Mouse (Mus musculus) cortical plate, adult 2 months (tissue): Measurements from ENCODE around the gene Kctd18. TPM values are rescaled to one million over a fixed set of nuclear protein-coding genes. Genes with fewer than 3 reads are reported as not detected.
"Not testable (repeated sequence)": the region's sequence is repeated elsewhere in the genome, so short reads cannot be mapped to it uniquely, and the experiment has no call there.

ENCODE experiments used
- H3K27ac ChIP-seq: fragments of 200-500 bp; 2 replicates; pipeline ENCODE4 v1.5.1; 2012; ENCODE audit warnings: low read length, control low read depth, inconsistent platforms; ENCODE audit not compliant: insufficient read depth
- H3K4me1 ChIP-seq: fragments of 200-500 bp; 2 replicates; pipeline ENCODE4 v1.6.1; 2011; ENCODE audit warnings: low read length; ENCODE audit not compliant: control insufficient read depth, insufficient read depth
- H3K4me3 ChIP-seq: fragments of 200-500 bp; 2 replicates; pipeline ENCODE4 v1.5.1; 2011; ENCODE audit warnings: mild to moderate bottlenecking, low read length, control low read depth; ENCODE audit not compliant: insufficient read depth
- CTCF ChIP-seq: fragments of 200-500 bp; IDR thresholded peaks from 2 replicates; pipeline ENCODE4 v1.5.1; 2011; ENCODE audit warnings: mild to moderate bottlenecking, control low read depth, low read length; ENCODE audit not compliant: insufficient read depth; ENCODE audit errors: extremely low read depth
- POLR2A ChIP-seq: fragments of 200-500 bp; IDR thresholded peaks from 2 replicates; pipeline ENCODE4 v1.6.1; 2011; ENCODE audit warnings: mild to moderate bottlenecking, low read length, control low read depth; ENCODE audit not compliant: insufficient read depth; ENCODE audit errors: extremely low read depth
- polyA plus RNA-seq: library from polyadenylated mRNA; depleted of rRNA; stranded (reverse); fragments of >200 nt; gene quantifications from 2 replicates; pipeline ENCODE4 v1.2.3, GENCODE M21; 2012

Gene Kctd18
- polyA plus RNA-seq, 1 experiment = 21.4 TPM

DNA sequence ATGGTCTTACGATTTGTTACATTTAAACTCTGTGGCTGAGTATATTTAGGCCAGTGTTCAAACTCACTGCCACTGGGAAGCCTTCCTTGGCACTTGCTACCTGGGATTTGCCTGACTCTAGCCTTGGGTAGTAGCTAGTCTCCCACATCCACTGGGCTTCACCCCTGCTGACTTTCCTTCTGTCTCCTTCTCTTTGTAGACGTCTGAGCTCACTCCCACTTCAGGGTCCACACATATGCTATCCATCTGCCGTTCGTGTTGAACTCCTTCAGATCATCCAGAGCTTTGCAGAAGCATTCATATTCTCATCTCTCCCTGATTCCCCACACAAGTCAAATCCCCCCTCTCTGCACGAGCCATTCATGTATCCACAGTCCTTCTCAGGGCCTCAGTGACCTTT, 26.8 kb upstream of the Kctd18 start:
- Histone ChIP-seq H3K4me3 (no peak overlapping the region), H3K4me1 (no peaks in the 10 kb centered on the region), H3K27ac (no peak overlapping the region)
- TF ChIP-seq CTCF = no peak
- TF ChIP-seq POLR2A = no peak

DNA sequence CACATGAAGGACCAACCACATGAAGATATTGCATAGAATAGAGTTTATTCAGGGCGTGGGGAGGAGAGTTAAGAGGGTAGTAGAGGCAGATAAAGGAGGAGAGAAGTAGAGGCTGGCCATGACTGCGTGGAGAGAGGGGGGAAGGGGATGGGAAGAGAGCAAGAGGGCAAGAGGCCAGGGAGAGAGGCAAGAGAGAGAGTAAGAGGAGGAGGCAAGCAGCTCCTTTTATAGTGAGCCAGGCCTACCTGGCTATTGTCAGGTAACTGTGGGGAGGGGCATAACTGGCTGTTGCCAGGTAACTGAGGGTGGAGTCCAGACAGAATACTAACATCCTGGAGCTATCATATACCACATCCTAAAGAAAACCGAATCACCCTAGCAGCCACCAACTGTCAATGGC, 26.3 kb upstream of the Kctd18 start:
- H3K27ac ChIP-seq = no peak overlapping the region
- no peaks in the 10 kb centered on the region for H3K4me1 ChIP-seq
- H3K4me3 ChIP-seq = no peak overlapping the region
- TF ChIP-seq CTCF (no peak), POLR2A (no peak)

DNA sequence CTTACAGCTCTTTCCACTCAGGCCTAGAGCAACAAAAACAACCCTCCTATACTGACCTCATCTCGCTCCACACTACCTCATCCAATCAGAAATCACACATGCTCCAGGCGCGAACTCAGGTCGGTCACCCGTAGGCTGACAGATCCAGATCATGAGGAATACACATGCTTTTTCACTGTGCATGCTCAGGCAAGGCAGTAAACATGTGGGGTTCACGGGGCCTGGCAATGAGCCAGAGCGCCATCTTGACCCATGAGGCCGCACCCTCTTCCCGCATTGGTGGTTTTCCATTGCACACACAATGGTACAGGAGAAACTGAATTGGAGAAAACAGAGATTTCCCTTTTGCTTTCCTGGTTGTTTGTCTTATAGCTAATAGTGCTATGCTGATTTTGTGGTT, 18.6 kb upstream of the Kctd18 start:
- H3K27ac ChIP-seq, H3K4me3 ChIP-seq, H3K4me1 ChIP-seq: not testable (repeated sequence)

DNA sequence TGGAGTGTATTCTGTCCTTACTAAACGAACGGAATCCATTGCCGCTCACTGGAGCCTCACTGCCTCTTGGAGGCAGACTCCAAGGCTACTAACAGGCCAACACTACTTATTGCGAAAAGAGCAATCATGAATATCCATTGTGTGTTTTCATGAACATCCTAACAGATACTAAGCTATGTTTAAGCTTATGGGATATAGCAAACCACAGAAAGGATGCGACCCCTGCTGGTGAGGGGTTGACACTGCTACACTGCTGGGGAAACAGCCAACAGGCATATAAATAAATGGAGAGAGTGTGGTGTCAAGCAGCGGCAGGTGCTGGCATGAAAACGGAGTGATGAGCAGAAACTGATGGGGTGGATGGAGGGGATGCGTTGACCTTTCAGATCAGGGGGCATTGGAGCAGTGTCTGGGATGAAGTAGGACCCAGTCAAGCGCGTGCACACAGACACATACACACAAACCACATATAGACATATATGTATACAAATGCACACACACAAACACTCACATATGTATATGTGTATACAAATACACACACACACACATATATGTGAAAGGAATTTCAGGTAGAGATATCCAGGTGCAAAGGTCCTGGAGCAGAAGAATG, 12.5 kb upstream of the Kctd18 start:
- Histone ChIP-seq H3K4me3 (no peak overlapping the region), H3K4me1 (no peaks in the 10 kb centered on the region), H3K27ac (no peak overlapping the region)
- TF ChIP-seq POLR2A (no peak), CTCF (peak; percentile 66)

DNA sequence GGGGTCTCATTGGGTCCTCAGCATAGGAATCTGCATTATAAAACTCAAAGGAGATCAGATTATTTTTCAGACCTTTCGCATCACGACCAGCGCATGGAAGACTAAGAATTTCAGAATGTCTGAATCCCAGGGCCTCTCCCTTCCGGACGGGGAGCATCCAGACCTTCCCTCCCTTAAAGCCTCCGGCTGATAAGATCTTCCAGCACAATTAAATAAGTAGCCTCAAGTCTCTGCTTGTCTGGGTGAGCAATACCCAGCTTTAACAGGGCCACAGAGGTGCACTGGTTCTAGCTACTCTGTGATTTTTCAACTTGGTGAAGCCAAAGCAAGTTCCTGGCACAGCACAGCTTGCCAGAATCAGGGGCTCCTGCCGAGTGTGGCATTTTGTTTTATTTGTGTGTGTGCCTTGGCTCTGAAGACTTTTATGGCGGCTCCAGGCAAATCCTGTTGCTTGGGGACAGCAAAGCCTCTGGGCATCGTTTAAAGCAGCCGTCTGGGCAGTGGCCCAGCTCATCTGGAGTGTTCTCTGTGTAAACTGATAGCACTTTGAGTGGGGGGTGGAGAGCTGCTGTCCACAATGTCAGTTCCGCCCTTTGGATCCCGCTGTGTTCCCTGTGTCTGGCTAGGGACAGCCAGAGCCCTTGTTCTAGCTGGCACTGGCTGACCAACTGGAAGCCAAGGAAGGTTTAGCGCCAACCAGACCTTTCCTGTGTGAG, 11.6 kb upstream of the Kctd18 start:
- Histone ChIP-seq H3K4me3 (peak overlapping the region; percentile 23), H3K27ac (peak overlapping the region; percentile 49; the same call in 1 of the 2 replicates), H3K4me1 (no peaks in the 10 kb centered on the region)
- TF ChIP-seq CTCF = no peak

DNA sequence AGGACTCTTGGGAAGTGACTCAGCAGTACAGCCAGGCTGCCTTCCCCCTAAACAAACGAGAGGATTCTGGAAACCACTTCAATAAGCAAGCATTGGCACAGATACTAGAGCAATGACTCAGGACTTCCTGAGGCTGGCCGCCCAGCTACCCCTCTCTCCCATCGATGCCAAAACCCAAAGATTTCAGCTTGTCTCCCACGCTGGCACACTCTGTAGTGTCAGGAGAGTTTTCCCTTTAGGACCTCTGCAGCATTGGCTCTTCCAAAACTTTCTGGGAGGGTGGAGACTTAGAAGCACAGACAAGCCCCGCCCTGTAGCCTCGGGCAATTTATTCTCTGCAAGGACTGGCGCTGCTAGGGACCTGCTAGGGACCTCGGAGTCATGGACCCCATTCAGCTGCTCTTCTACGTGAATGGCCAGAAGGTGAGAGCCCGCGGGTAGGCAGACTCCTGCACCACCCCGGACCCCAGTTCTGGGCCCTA, 10.9 kb upstream of the Kctd18 start, which contains the start of gene Aox1:
TSS of gene Aox1 (plus strand) at position 296 of the 482 bp plus-strand sequence.
- TF ChIP-seq POLR2A = 0 out of 2 replicates have a peak, but pooled peaks have one; percentile 17
- TF ChIP-seq CTCF = no peak
- Histone ChIP-seq H3K4me1 (no peaks in the 10 kb centered on the region), H3K27ac (peak within 1 kb of the TSS; percentile 49; the same call in 1 of the 2 replicates), H3K4me3 (peak within 1 kb of the TSS; percentile 23)

DNA sequence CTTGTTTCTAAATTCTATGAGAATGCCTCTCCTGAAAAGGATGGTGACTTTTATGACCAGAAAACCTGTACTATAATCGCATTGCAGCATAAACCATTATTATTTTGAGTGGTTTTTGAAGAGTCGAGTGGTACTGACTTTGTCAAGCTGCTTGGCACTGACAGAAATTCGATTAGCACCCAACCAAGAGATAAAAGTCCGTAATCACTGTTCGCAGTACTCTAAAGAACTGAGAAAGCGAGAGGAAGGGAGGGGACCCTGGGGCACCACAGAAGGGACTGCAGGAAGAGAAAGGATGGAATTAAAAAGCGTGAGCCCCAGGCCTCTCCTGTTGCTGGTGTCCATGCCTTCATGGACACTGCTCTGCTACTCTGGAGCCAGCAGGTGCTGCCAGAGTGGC, 9.0 kb upstream of the Kctd18 start:
- no peak for TF ChIP-seq POLR2A
- TF ChIP-seq CTCF = no peak
- Histone ChIP-seq H3K27ac (no peak overlapping the region), H3K4me1 (no peaks in the 10 kb centered on the region), H3K4me3 (no peak overlapping the region)

DNA sequence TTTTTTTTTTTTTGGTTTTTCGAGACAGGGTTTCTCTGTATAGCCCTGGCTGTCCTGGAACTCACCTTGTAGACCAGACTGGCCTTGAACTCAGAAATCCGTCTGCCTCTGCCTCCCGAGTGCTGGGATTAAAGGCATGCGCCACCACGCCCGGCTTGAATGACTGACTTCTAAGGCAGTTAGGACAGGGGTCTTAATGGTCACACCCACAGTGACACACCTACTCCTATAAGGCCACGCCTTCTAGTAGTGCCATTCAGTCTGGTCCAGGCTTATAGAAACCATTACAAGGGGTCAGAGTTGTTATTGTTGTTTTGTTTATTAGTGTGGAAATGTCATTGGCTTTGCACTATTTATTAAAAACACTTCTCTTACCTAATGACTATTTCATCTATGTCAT, 12.4 kb downstream of the Kctd18 start:
- not testable (repeated sequence) for H3K4me1 ChIP-seq, H3K27ac ChIP-seq, H3K4me3 ChIP-seq

DNA sequence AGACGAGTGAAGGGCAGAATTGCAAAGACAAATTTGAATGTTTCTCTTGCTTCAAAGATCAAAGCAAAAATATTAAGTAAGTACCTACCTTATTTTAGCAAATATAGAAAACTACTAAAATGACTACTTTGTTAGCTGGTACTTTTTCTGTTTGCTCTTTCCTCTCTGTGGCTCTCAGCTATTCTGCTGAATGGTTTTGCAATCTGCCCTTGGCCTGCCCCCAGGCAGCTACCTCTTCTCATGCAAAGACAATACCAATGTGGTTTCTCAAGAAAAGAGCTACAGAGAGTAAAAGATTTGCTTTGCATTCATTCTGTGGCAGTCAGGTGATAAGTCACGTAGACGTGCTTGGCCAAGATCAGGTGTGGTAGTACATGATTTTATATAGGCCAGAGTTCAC, 20.6 kb downstream of the Kctd18 start:
- no peaks in the 10 kb centered on the region; the same call in 1 of the 2 replicates for H3K4me1 ChIP-seq
- no peak overlapping the region for H3K4me3 ChIP-seq
- H3K27ac ChIP-seq = no peak overlapping the region
- TF ChIP-seq POLR2A (no peak), CTCF (no peak)

DNA sequence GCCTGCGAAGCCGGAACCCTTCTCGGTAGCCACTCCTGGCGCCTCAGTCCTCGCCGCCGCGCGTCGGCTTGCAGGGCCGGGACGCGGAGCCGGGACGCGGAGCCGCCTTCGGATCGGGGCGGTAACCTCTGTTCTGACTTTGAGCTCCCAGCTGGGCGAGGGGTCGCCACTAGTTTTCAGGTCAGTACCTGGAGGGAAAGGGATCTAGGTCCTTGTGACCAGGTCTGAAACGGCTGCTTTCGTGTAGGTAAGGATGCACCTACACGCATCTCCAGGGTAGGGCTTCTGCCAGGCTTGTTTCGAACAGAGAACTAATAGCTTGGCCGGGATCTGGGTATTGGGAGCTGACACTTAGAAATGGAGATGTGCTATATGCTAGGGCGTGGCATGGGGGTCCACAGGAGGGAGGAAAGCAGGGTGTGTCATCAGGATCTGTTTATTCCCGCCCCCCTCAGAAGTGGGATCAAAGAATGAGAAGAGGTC, 22.6 kb downstream of the Kctd18 start:
- TF ChIP-seq POLR2A (no peak), CTCF (no peak)

More for the DNA sequence above, 22.6 kb downstream of the Kctd18 start:
- Histone ChIP-seq H3K27ac (no peak overlapping the region), H3K4me1 (no peaks in the 10 kb centered on the region; the same call in 1 of the 2 replicates), H3K4me3 (peak overlapping the region; percentile 41)
